Mouse (Mus musculus): Measurements from ENCODE around the gene Caskin2. TPM values are rescaled to one million over a fixed set of nuclear protein-coding genes. Genes with fewer than 3 reads are reported as not detected.

Gene Caskin2
- polyA plus RNA-seq, 1 experiment from 2014 or later: 21.0 TPM

DNA sequence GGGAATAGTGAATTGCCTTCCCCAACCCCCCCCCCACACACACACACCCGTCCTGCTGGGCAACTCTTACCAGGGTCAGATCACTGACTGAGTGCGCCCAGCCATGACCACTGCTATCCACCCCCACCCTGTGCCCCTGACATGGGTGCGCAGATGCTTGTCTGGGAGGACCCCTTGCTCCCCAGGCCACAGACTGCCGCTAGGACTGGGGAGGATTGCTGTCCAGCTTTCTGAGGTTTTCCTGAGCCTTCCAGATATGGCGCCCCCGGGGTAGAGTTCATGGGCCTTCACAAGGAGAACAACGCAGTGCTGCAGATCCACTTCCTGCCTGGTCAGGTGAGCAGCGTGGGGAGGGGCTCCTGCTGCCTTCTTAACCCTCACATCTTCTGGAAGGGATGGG, 30.8 kb upstream of the Caskin2 start:
- Histone ChIP-seq H3K9ac (ENCODE audit: low read length) (no peak overlapping the region), H3K27me3 (ENCODE audit: control insufficient read depth, insufficient read depth, low read length) (no peaks in the 10 kb centered on the region), H3K27ac (replicated peaks in 1 of 2; ENCODE audit: control insufficient read depth in 1 of 2, insufficient read depth in 1 of 2, low read depth in 2 of 2, low read length in 2 of 2) (0 out of 4 replicates have a peak overlapping the region, but pooled peaks of 1 of the 2 experiments have one; percentile 24), H3K4me2 (ENCODE audit: low read length) (no peak overlapping the region), H3K9me3 (ENCODE audit: control insufficient read depth, low read length) (peaks cover 5% of the 10 kb centered on the region; the same call in 1 of the 2 replicates), H3K4me3 (ENCODE audit: control insufficient read depth in 1 of 2, insufficient read depth in 1 of 2, low read depth in 1 of 2, low read length in 2 of 2) (no peak overlapping the region), H3K4me1 (ENCODE audit: control insufficient read depth in 2 of 2, insufficient read depth in 2 of 2, low read length in 2 of 2) (peaks cover 38 to 41% of the 10 kb centered on the region in 2 experiments), H3K36me3 (ENCODE audit: control insufficient read depth, insufficient read depth, low read length) (peaks cover 44% of the 10 kb centered on the region)
- 81% methylated on average over 8 of the region's 8 CpGs for WGBS
- ATAC-seq (ENCODE audit: insufficient number of reproducible peaks, insufficient read depth, low FRiP score, low read depth): no peak

- Histone ChIP-seq H3K9ac (ENCODE audit: low read length) (no peak overlapping the region), H3K4me1 (ENCODE audit: control insufficient read depth in 2 of 2, insufficient read depth in 2 of 2, low read length in 2 of 2) (peaks cover 41 to 45% of the 10 kb centered on the region in 2 experiments)
Observed at GRCm38 (mm10) chr11:115843891-115844239, 30.4 kb upstream of the Caskin2 start.

DNA sequence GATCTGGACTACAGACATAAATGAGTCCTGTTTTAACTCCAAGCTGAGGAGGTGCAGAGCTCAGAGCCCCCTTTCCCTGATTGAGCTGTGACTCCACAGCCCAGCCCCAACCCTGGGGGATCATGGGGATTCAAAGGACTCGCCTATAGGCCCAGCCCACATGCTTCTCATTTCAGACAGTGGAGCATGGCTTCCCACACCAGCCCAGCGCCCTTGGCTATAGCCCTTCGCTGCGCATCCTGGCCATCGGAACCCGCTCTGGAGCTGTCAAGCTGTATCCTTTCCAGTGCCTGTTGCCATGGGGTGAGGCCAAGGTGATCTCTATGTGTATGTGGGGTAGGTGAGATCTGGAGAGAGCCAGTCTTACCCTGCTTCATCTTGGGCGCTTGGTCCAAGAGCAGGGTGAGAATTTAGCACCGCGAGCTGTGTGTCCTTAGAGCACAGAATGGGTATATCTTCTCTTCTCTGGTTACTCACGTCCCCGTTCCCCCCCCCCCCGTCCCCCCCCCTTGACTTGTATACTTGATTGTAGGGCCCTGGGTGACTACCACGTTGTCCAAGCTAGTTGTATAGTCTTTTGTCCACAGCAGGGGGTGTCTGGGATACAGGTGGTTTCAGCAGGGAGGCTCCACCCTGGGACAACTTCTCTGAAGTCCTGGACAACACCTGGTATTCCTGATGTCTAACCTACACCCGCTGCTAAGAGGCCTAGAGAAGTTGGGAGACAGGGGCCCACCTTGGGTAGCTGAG, 29.9 kb upstream of the Caskin2 start:
- Histone ChIP-seq H3K27ac (replicated peaks in 1 of 2; ENCODE audit: control insufficient read depth in 1 of 2, insufficient read depth in 1 of 2, low read depth in 2 of 2, low read length in 2 of 2) (peak overlapping the region; percentile 97 to 99), H3K27me3 (ENCODE audit: control insufficient read depth, insufficient read depth, low read length) (no peaks in the 10 kb centered on the region), H3K9ac (ENCODE audit: low read length) (peak overlapping the region; percentile 54; the same call in 1 of the 2 replicates), H3K4me2 (ENCODE audit: low read length) (peak overlapping the region; percentile 45; the same call in 1 of the 2 replicates), H3K36me3 (ENCODE audit: control insufficient read depth, insufficient read depth, low read length) (peaks cover 39% of the 10 kb centered on the region), H3K9me3 (ENCODE audit: control insufficient read depth, low read length) (peaks cover 5% of the 10 kb centered on the region; the same call in 1 of the 2 replicates), H3K4me3 (ENCODE audit: control insufficient read depth in 1 of 2, insufficient read depth in 1 of 2, low read depth in 1 of 2, low read length in 2 of 2) (no peak overlapping the region), H3K4me1 (ENCODE audit: control insufficient read depth in 2 of 2, insufficient read depth in 2 of 2, low read length in 2 of 2) (peaks cover 46 to 51% of the 10 kb centered on the region in 2 experiments)
- no peak for ATAC-seq (ENCODE audit: insufficient number of reproducible peaks, insufficient read depth, low FRiP score, low read depth)
- WGBS: 78% methylated on average over 12 of the region's 14 CpGs

More at GRCm38 (mm10) chr11:115843891-115844239, 30.4 kb upstream of the Caskin2 start:
- H3K36me3 ChIP-seq (ENCODE audit: control insufficient read depth, insufficient read depth, low read length): peaks cover 40% of the 10 kb centered on the region
- WGBS: 87% methylated on average over 5 of the region's 5 CpGs
- H3K4me3 ChIP-seq (ENCODE audit: control insufficient read depth in 1 of 2, insufficient read depth in 1 of 2, low read depth in 1 of 2, low read length in 2 of 2): no peak overlapping the region
- no peaks in the 10 kb centered on the region for H3K27me3 ChIP-seq (ENCODE audit: control insufficient read depth, insufficient read depth, low read length)
- H3K27ac ChIP-seq (replicated peaks in 1 of 2; ENCODE audit: control insufficient read depth in 1 of 2, insufficient read depth in 1 of 2, low read depth in 2 of 2, low read length in 2 of 2): peak overlapping the region in 1 of 2 experiments; percentile 97; a peak in 2 of 4 replicates
- no peak overlapping the region for H3K4me2 ChIP-seq (ENCODE audit: low read length)
- peaks cover 5% of the 10 kb centered on the region; the same call in 1 of the 2 replicates for H3K9me3 ChIP-seq (ENCODE audit: control insufficient read depth, low read length)
- no peak for ATAC-seq (ENCODE audit: insufficient number of reproducible peaks, insufficient read depth, low FRiP score, low read depth)

DNA sequence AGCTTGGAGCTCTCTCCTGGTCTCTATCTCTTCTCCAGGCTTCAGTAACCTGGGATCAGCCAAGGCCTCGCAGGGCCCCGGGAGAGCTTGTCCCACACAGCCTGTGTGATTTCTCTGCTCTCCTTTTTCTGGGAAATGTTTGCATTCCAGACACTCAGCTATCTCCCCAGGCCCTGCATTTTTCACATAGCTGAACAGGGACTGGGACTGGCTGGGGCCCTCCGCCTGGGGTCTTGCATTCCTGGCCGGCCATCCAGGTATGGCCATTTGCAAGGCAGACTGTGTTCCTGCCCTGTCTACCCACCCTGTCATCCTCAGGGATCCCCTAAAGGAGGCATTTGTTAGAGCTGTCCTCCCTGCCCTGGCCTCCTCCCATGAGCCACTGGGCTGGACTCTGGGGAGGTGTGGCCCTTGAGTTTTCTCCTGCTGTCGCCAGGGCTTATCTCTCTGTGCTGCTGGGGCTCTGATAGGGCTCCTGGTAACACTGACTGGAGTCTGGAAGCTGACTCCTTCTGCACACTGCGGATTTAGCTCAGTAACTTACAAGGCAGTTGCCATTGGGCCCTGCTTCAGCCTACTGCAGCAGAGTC, 28.6 kb upstream of the Caskin2 start:
- Histone ChIP-seq H3K36me3 (ENCODE audit: control insufficient read depth, insufficient read depth, low read length) (peaks cover 26% of the 10 kb centered on the region), H3K4me1 (ENCODE audit: control insufficient read depth in 2 of 2, insufficient read depth in 2 of 2, low read length in 2 of 2) (peaks cover 50 to 63% of the 10 kb centered on the region in 2 experiments), H3K9ac (ENCODE audit: low read length) (peak overlapping the region; percentile 54), H3K9me3 (ENCODE audit: control insufficient read depth, low read length) (peaks cover 5% of the 10 kb centered on the region; the same call in 1 of the 2 replicates), H3K4me3 (ENCODE audit: control insufficient read depth in 1 of 2, insufficient read depth in 1 of 2, low read depth in 1 of 2, low read length in 2 of 2) (no peak overlapping the region), H3K4me2 (ENCODE audit: low read length) (peak overlapping the region; percentile 45), H3K27me3 (ENCODE audit: control insufficient read depth, insufficient read depth, low read length) (no peaks in the 10 kb centered on the region), H3K27ac (replicated peaks in 1 of 2; ENCODE audit: control insufficient read depth in 1 of 2, insufficient read depth in 1 of 2, low read depth in 2 of 2, low read length in 2 of 2) (peak overlapping the region; percentile 97 to 99)
- WGBS: 0% methylated on average over 6 of the region's 6 CpGs
- ATAC-seq (ENCODE audit: insufficient number of reproducible peaks, insufficient read depth, low FRiP score, low read depth): peak; percentile 75

- H3K9me3 ChIP-seq (ENCODE audit: control insufficient read depth, low read length): peaks cover 5% of the 10 kb centered on the region; the same call in 1 of the 2 replicates
- WGBS: 87% methylated on average over 6 of the region's 6 CpGs
- H3K4me3 ChIP-seq (ENCODE audit: control insufficient read depth in 1 of 2, insufficient read depth in 1 of 2, low read depth in 1 of 2, low read length in 2 of 2): no peak overlapping the region
- no peaks in the 10 kb centered on the region for H3K27me3 ChIP-seq (ENCODE audit: control insufficient read depth, insufficient read depth, low read length)
- H3K4me1 ChIP-seq (ENCODE audit: control insufficient read depth in 2 of 2, insufficient read depth in 2 of 2, low read length in 2 of 2): peaks cover 56 to 69% of the 10 kb centered on the region in 2 experiments
- H3K36me3 ChIP-seq (ENCODE audit: control insufficient read depth, insufficient read depth, low read length): peaks cover 16% of the 10 kb centered on the region
- no peak overlapping the region for H3K4me2 ChIP-seq (ENCODE audit: low read length)
- no peak for ATAC-seq (ENCODE audit: insufficient number of reproducible peaks, insufficient read depth, low FRiP score, low read depth)
- peak overlapping the region; percentile 97 to 99 for H3K27ac ChIP-seq (replicated peaks in 1 of 2; ENCODE audit: control insufficient read depth in 1 of 2, insufficient read depth in 1 of 2, low read depth in 2 of 2, low read length in 2 of 2)
- H3K9ac ChIP-seq (ENCODE audit: low read length): no peak overlapping the region
Observed at GRCm38 (mm10) chr11:115841044-115841443, 27.6 kb upstream of the Caskin2 start.

GRCm38 (mm10) chr11:115839732-115840131, 26.3 kb upstream of the Caskin2 start:
- Histone ChIP-seq H3K27me3 (ENCODE audit: control insufficient read depth, insufficient read depth, low read length) (no peaks in the 10 kb centered on the region), H3K9ac (ENCODE audit: low read length) (peak overlapping the region; percentile 42; the same call in 1 of the 2 replicates), H3K4me2 (ENCODE audit: low read length) (no peak overlapping the region), H3K4me3 (ENCODE audit: control insufficient read depth in 1 of 2, insufficient read depth in 1 of 2, low read depth in 1 of 2, low read length in 2 of 2) (no peak overlapping the region), H3K36me3 (ENCODE audit: control insufficient read depth, insufficient read depth, low read length) (0 out of 2 replicates have a peak, but pooled peaks cover 3% of the 10 kb centered on the region), H3K4me1 (ENCODE audit: control insufficient read depth in 2 of 2, insufficient read depth in 2 of 2, low read length in 2 of 2) (peaks cover 56 to 69% of the 10 kb centered on the region in 2 experiments), H3K27ac (replicated peaks in 1 of 2; ENCODE audit: control insufficient read depth in 1 of 2, insufficient read depth in 1 of 2, low read depth in 2 of 2, low read length in 2 of 2) (peak overlapping the region; percentile 6 to 39; a peak in 2 of 4 replicates), H3K9me3 (ENCODE audit: control insufficient read depth, low read length) (no peaks in the 10 kb centered on the region)
- ATAC-seq (ENCODE audit: insufficient number of reproducible peaks, insufficient read depth, low FRiP score, low read depth): no peak
- 54% methylated on average over 3 of the region's 3 CpGs for WGBS

GRCm38 (mm10) chr11:115838895-115839311, 25.5 kb upstream of the Caskin2 start:
- H3K4me2 ChIP-seq (ENCODE audit: low read length): no peak overlapping the region
- 44% methylated on average over 4 of the region's 4 CpGs for WGBS

More at GRCm38 (mm10) chr11:115838895-115839311, 25.5 kb upstream of the Caskin2 start:
- Histone ChIP-seq H3K27ac (replicated peaks in 1 of 2; ENCODE audit: control insufficient read depth in 1 of 2, insufficient read depth in 1 of 2, low read depth in 2 of 2, low read length in 2 of 2) (peak overlapping the region in 1 of 2 experiments; percentile 39; a peak in 2 of 4 replicates), H3K4me1 (ENCODE audit: control insufficient read depth in 2 of 2, insufficient read depth in 2 of 2, low read length in 2 of 2) (peaks cover 57 to 72% of the 10 kb centered on the region in 2 experiments), H3K4me3 (ENCODE audit: control insufficient read depth in 1 of 2, insufficient read depth in 1 of 2, low read depth in 1 of 2, low read length in 2 of 2) (no peak overlapping the region), H3K9ac (ENCODE audit: low read length) (peak overlapping the region; percentile 42; the same call in 1 of the 2 replicates), H3K36me3 (ENCODE audit: control insufficient read depth, insufficient read depth, low read length) (0 out of 2 replicates have a peak, but pooled peaks cover 2% of the 10 kb centered on the region), H3K27me3 (ENCODE audit: control insufficient read depth, insufficient read depth, low read length) (no peaks in the 10 kb centered on the region), H3K9me3 (ENCODE audit: control insufficient read depth, low read length) (no peaks in the 10 kb centered on the region)
- no peak for ATAC-seq (ENCODE audit: insufficient number of reproducible peaks, insufficient read depth, low FRiP score, low read depth)
